11 mouse cellular contexts compared by ENCODE assay signal in the genomic region with DNA sequence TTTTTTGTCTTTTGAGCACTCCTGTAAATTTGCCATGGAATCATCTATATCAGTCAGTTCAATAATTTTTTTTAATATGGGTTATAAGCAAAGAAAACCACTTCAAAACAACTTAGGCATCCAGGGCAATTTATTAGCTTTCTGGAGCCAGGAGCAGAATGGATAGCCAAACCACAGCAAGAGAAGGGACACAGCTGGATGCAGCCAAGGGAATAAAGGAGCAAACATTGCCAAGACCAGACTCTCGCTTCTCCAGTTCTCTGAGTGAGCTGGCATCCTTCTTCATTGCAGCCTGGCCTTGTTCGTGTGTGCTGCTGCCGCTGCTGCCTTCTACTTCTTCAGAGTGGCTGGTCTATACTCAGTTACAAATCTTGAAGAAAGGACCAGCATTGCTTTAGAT.
DNase-seq lines count a peak whose midpoint lies in the region; ATAC-seq and TF ChIP-seq lines count a peak whose summit lies in the region.
"Had no signal": no experiment of that assay in that cellular context is flagged by ENCODE, and none has a peak within 500 bp of the region (broad histone marks: within the 10 kb centered on the region; RNA-seq: fewer than 3 reads in every experiment).

No protein-coding gene starts in this region.

- WGBS in cerebellum, adult 2 months, result 41% methylated on average over 3 of the region's 3 CpGs
- WGBS in kidney, embryonic 15.5 days, result 74% methylated on average over 3 of the region's 3 CpGs
- 87% methylated on average over 3 of the region's 3 CpGs for whole genome bisulfite sequencing in midbrain, embryonic 11.5 days
- WGBS in forebrain, postnatal 0 days, result 68% methylated on average over 3 of the region's 3 CpGs

- H3K4me2 ChIP-seq in kidney, embryonic 15.5 days, result no peak overlapping the region
- no peak overlapping the region for H3K4me2 ChIP-seq in midbrain, embryonic 11.5 days
- no peak overlapping the region for H3K4me2 ChIP-seq in forebrain, postnatal 0 days (ENCODE audit: low read depth)

- no peaks in the 10 kb centered on the region for H3K4me1 ChIP-seq in cerebellum, adult 2 months (ENCODE audit: control insufficient read depth, insufficient read depth, low read length)
- H3K4me1 ChIP-seq in kidney, embryonic 15.5 days, result peaks cover 3% of the 10 kb centered on the region; the same call in 1 of the 2 replicates
- H3K4me1 ChIP-seq in midbrain, embryonic 11.5 days (ENCODE audit: control insufficient read depth, insufficient read depth, low read length), result no peaks in the 10 kb centered on the region
- no peaks in the 10 kb centered on the region for H3K4me1 ChIP-seq in forebrain, postnatal 0 days (ENCODE audit: insufficient read depth)
- H3K4me1 ChIP-seq: forebrain, embryonic 10.5 days had no signal

- no peaks in the 10 kb centered on the region for H3K36me3 ChIP-seq in kidney, embryonic 15.5 days
- no peaks in the 10 kb centered on the region for H3K36me3 ChIP-seq in midbrain, embryonic 11.5 days (ENCODE audit: control insufficient read depth, insufficient read depth, low read length)
- no peaks in the 10 kb centered on the region for H3K36me3 ChIP-seq in forebrain, postnatal 0 days (ENCODE audit: insufficient read depth)
- H3K36me3 ChIP-seq: forebrain, embryonic 10.5 days had no signal

- no peak for ATAC-seq in kidney, embryonic 15.5 days (replicated peaks; ENCODE audit: low FRiP score)
- ATAC-seq in midbrain, embryonic 11.5 days (ENCODE audit: low FRiP score), result no peak
- ATAC-seq in forebrain, postnatal 0 days, result no peak
- ATAC-seq: Patski had no signal

- H3K27me3 ChIP-seq in cerebellum, adult 2 months (ENCODE audit: control insufficient read depth, insufficient read depth, low read length), result no peaks in the 10 kb centered on the region
- no peaks in the 10 kb centered on the region for H3K27me3 ChIP-seq in kidney, embryonic 15.5 days
- H3K27me3 ChIP-seq in midbrain, embryonic 11.5 days (ENCODE audit: control insufficient read depth, insufficient read depth, low read length), result no peaks in the 10 kb centered on the region
- H3K27me3 ChIP-seq in forebrain, postnatal 0 days (ENCODE audit: insufficient read depth, low read length), result no peaks in the 10 kb centered on the region
- H3K27me3 ChIP-seq: Patski had no signal

- H3K27ac ChIP-seq in cerebellum, adult 2 months (ENCODE audit: insufficient read depth, low read length), result no peak overlapping the region
- peak overlapping the region; percentile 25; the same call in 1 of the 2 replicates for H3K27ac ChIP-seq in kidney, embryonic 15.5 days
- no peak overlapping the region for H3K27ac ChIP-seq in midbrain, embryonic 11.5 days (ENCODE audit: low read depth, low read length)
- H3K27ac ChIP-seq in forebrain, postnatal 0 days (ENCODE audit: low read depth, low read length), result no peak overlapping the region
- H3K27ac ChIP-seq: forebrain, embryonic 10.5 days; heart, adult 2 months had no signal

- no peak for TF ChIP-seq POLR2A in cerebellum, adult 2 months (IDR thresholded peaks at IDR 0.05; ENCODE audit: borderline replicate concordance, insufficient read depth, low read length)

- DNase-seq in cerebellum, postnatal 10 days, result peak; percentile 11 to 31
- no peak for DNase-seq in cerebellum, adult 2 months
- DNase-seq in kidney, adult 8-10 months, result no peak
- DNase-seq in 3134 (ENCODE audit: extremely low read depth, insufficient read length, low spot score), result peak; percentile 55
- peak; percentile 50 for DNase-seq in fibroblast of lung, adult 2 months (ENCODE audit: low read depth)
- no peak for DNase-seq in midbrain, embryonic 11.5 days (ENCODE audit: low spot score, missing footprints)
- DNase-seq in forebrain, postnatal 0 days, result no peak

- H3K9ac ChIP-seq in kidney, embryonic 15.5 days, result no peak overlapping the region
- no peak overlapping the region for H3K9ac ChIP-seq in midbrain, embryonic 11.5 days (ENCODE audit: low read length)
- H3K9ac ChIP-seq in forebrain, postnatal 0 days, result no peak overlapping the region

- no peaks in the 10 kb centered on the region for H3K9me3 ChIP-seq in kidney, embryonic 15.5 days (replicated peaks)
- H3K9me3 ChIP-seq in midbrain, embryonic 11.5 days (ENCODE audit: control insufficient read depth, low read length), result no peaks in the 10 kb centered on the region
- H3K9me3 ChIP-seq in forebrain, postnatal 0 days (ENCODE audit: low read length), result no peaks in the 10 kb centered on the region
- H3K9me3 ChIP-seq: forebrain, embryonic 10.5 days had no signal

- H3K4me3 ChIP-seq in cerebellum, adult 2 months (replicated peaks; ENCODE audit: insufficient read depth, low read depth, low read length), result no peak overlapping the region
- no peak overlapping the region for H3K4me3 ChIP-seq in kidney, embryonic 15.5 days (replicated peaks)
- H3K4me3 ChIP-seq in midbrain, embryonic 11.5 days (ENCODE audit: low read depth, low read length), result no peak overlapping the region
- H3K4me3 ChIP-seq in forebrain, postnatal 0 days (ENCODE audit: low read depth, low read length), result no peak overlapping the region
- H3K4me3 ChIP-seq: forebrain, embryonic 10.5 days; heart, adult 2 months had no signal

- no peak for TF ChIP-seq CTCF in cerebellum, adult 2 months (IDR thresholded peaks at IDR 0.05; ENCODE audit: borderline replicate concordance, insufficient read depth, low read depth, low read length)
- TF ChIP-seq CTCF in forebrain, postnatal 0 days (IDR thresholded peaks at IDR 0.05; ENCODE audit: low read depth), result no peak

Comparison
In these comparisons a context has a peak if more than half of its experiments do, and no peak if none do; other contexts are left out.
1. DNase-seq: peak in cerebellum, postnatal 10 days (2 of 2), 3134 (single experiment) and fibroblast of lung, adult 2 months (single experiment); none in cerebellum, adult 2 months (0 of 2), kidney, adult 8-10 months (0 of 2), midbrain, embryonic 11.5 days (single experiment) and forebrain, postnatal 0 days (single experiment).